Mouse (Mus musculus): ENCODE data around the gene Steap2.
"Not testable (repeated sequence)": the region's sequence is repeated elsewhere in the genome, so short reads cannot be mapped to it uniquely, and the experiment has no call there.

Steap2 gene

DNA sequence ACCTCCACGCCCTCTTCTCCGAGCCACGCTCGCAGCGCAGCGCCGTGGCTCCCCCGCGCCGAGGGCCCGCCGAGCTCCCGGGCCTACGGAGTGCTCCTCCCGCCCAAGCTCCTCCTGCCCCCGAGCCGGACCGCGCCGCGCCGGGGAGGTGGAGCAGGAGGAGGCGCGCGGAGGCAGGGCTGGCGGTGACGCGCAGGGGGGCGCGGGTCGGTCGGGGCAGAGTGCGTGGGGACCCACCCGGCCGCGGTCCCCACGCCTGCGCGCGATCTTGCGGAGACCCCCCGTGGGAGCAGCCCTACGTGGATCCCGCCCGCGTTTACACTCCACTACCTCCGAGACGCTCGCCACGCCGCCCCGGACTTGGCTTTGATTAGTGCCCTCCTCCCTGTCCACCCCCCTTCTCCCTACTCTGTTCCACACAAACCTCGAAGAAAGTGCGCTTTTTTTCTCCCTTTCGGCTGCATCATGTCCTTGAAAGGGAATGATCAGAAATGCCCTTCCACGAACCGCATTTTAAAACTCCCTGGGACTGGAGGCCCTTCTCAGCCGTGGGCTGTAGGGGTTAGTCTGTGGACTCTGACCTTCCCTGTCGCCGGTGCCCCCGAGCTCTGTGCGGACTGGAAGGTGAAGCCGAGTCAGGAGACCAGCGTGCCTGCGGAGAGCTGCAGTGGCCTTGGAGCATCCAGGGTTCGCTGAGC is at the start of gene Steap2:
TSS of gene Steap2 (minus strand) at position 623 of the 698 bp plus-strand sequence.
- peak; percentile 67 for DNase-seq (ENCODE audit: low spot score)

DNA sequence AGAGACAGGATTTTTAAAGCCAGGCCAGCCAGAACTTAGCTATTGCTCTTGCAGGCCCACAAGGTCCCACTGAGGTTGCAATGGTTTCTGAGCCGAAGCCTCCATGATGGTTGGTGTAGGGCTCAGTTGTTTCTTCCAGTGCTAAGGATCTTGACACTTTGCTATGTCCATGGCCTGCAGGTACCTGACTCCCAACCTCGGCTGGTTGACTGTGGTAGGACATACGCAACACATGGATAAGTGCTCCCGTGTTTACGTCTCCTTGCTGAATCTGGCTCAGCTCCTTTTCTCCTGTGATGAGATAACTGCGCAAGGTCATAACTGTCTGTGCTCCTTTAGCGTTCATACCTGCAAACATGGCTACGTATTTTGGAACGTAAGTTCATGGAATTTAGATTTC is 40.1 kb upstream of the Steap2 start:
- no peak for DNase-seq (ENCODE audit: low spot score)

DNA sequence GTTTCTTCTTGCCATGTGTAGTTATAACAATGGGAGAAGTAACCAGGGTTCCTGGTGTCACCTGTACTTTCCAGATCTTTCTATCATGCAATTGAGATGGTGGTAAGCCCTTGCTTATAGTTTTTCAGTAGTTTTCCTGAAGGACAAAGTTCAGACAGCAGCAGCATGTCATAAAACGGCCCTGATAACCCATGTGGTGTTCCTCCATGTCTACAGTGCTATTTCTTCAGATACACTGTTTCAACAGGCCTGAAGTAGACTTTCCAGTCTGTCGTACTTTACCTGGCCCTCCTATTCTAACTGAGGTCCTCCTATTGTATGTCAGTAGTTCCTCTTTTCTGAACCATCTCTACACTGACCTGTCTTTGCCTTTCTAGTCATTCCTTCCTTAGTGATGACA is 38.5 kb upstream of the Steap2 start:
- no peak for DNase-seq (ENCODE audit: low spot score)

DNA sequence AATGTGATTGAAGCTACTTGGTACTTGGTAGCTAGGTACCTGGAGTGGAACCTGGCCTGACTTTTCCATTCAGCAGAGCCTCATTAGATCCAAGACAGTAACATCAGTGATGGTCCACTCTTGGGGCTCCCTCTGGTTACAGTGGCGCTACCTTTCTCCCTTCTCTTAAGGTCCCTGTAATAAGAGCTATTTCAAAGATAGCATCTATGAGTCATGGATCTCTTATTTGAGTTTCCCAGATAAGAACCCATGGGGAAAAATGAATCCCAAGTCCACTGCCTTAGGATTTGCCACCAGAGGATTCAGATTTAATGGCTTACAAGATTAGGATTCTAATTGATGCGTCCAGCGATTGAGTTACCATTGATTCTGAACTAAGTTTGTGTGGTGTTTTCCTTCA is 37.8 kb upstream of the Steap2 start:
- no peak for DNase-seq (ENCODE audit: low spot score)

DNA sequence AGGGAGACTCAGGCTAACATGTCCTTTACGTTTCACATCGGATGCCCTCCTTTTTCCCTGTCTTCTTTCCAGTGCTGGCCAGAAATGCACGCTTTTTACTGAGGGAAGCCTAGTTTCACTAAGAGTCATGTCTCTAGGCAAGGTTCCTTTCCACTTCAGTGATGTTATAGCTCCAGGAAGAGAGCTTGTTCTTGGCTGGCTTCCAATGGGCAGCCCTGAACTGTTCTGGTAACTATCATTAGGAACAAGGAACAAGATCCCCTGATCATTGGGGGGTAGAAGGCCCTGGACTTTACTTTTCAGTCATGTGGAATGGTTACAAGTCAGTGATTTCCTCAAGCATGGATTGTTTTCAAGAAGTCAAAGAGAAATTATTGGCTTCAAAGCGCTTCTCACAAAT is 35.5 kb upstream of the Steap2 start:
- DNase-seq (ENCODE audit: low spot score), result no peak

DNA sequence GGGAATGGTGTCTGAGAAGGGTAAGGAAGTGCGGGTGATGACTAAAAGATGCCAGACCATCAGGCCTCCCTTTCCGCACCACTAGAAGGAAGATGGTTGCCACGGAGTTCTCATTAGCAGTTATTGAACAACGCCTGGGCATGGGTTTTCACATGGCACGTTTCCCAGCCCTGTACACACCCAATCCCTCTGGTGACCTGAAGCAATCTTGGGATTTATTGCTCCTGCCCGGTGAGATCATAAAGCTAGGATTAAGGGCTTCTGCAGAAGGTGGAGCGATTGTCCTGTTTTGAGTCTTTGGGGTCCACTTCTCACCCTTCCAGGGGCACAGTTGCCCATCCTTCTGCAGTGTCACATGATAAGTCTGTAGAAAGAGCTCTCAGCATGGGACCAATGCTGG is 27.8 kb upstream of the Steap2 start:
- DNase-seq (ENCODE audit: low spot score), result no peak

DNA sequence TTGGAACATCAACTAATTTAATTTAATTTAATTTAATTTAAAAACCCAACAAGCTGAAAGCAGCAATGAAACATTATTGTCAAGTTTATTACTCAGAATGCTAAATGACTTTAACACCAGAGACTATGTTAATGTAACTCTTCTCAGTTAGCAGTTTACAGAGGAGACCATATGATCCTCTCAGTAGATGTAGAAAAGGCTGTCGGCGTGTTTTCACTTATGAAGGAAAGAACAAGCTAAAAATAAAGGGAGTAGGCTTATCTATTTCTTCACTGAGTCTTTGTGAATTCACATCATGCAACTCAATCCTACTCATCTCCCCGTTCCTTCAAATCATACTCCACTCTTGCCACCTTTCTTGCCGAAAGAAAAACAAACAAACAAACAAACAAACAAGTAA is 16.7 kb upstream of the Steap2 start:
- DNase-seq (ENCODE audit: low spot score), result no peak

DNA sequence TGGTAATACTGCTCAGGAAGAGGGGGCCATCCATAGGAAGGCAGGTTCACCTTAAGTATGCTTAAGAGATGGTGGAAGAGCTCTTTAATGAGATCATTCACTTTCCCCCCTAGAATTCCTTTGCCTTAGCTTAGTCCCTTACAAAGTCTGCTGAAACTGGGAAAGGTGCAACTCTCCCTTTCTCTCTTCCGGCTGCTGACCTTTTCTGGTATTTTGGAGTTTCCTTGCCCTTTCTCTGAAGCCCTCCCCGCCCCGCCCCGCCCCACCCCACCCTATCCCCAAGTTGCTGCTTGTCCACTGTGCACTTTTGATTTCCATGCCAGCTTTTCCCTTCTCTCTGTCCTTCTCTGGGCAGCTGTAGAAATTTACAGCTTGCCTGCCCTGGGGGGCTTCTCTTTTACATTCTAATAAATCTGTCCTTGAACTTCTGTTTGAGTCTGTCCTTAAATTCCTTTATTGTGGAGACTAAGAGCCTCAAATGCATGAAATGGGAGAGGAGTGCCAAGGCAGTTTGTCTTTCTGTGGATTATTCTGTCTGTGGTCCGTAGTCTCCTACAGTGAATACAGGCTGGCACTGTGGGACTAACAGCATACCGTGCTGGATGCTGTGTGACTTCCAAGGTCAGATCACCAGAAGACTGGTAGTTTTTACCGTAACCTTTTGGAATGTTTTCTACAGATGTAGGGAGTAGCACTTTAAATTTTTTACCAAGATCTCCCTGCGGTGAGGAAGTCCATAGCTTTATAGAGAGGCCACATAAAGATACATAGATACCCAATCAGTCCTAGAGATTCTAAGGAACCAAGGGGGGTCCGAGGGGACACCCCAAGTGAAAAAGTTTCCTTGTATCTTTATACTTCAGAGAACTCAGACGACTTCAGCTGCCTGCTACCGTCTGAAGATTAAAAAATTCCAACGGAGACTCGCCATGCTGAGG is 13.2 kb upstream of the Steap2 start:
- no peak for DNase-seq (ENCODE audit: low spot score)

DNA sequence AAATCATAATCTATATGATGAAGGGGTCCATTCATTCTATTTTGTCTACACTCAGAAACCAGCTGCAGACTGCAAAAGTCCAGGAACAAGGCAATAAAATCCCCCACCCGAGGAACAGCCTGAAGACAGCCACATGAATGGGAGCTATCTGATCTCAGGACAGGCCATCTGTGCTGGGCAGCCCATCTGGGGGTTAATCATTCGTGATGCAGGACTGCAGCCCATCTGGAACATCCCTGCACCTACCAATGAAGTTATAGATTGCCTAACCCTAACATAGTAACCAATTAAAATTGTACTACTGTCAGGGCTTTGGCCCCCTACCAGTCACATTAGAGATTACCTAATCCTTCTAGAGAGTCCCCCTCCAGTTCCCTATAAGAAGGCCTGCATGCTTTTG is 10.6 kb upstream of the Steap2 start:
- DNase-seq (ENCODE audit: low spot score), result no peak

DNA sequence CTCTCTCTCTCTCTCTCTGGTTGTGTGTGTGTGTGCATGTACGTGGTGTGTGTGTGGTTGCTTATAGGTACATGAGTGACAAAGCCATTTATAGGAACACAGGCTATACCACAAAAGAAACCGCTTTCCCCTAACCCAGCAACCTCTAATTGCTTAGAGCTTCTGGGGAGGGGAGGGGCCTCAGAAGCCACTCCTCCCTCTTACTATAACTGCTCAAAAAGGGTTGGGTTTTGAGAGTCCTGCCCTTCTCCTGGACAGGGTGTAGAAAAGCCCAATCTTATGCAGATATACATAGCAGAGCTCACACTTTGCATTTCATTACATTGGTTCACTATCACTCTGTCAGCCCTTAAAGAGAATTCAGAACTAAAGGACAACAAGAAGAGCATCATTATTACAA is 6.0 kb upstream of the Steap2 start:
- DNase-seq (ENCODE audit: low spot score), result no peak

DNA sequence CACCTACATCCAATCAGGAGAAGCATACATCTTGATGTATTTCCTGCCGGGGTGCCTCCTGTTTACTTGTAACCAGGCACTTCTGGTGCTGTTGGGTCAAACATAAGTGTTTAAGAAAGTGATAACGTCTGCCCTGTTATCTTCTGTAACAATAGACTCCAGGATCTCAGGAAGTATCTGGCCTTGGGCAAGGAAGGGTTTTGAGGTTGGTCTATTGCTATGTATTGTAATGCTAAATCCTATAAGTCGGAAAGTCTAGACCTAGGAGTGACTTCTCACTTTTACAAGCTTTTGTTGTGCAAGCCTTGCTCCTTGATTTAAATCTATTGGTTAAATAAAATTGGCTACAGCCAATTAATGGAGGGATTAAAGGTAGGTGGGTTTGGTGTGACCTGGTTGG is 4.5 kb upstream of the Steap2 start:
- DNase-seq (ENCODE audit: low spot score), result no peak

DNA sequence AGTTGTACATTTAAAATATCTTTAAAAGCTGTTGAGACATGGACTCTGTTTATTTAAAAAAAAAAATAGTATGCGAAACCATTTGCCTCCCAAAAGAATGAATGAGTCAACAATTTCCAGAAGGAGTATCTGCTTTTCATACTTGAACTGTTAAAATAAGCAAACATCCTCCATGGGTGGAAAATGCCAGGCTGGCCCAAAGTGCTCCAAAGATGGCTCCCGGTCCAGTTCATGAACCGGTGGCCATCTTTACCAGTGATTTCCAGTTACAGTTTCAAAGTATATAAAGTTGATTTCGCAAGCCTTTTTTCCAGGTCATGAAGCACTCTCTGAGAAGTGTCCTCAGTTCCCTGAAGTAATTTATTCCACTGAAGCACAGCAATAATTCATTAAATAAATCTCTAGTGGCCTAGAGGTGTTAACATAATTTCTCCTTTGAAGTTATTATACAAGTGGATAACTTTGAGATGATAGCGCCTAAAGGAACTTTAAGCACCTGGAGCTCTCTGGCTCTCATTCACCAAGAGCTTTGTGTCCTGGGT is 1.1 kb upstream of the Steap2 start:
- no peak for DNase-seq (ENCODE audit: low spot score)

DNA sequence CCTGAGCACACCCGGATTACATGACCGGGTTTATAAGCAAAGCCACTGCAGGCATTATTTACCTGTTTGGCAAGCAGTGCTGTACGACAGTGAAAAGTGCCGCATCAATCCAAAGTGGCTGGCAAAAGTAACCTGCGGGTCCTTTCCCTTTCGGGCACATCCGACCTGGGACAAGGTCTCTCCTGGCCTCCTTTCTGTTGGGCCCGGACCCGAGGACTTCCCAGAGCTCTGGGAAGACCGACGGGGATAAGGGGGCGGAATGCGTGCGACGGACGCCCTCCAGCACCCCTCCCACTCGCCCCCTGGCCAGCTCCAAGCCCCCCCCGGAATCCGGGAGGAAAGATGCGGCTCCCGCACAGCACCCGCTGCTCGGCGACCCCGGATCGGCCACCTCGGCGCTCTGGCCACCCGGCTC is 830 bp downstream of the Steap2 start:
- DNase-seq (ENCODE audit: low spot score), result no peak

DNA sequence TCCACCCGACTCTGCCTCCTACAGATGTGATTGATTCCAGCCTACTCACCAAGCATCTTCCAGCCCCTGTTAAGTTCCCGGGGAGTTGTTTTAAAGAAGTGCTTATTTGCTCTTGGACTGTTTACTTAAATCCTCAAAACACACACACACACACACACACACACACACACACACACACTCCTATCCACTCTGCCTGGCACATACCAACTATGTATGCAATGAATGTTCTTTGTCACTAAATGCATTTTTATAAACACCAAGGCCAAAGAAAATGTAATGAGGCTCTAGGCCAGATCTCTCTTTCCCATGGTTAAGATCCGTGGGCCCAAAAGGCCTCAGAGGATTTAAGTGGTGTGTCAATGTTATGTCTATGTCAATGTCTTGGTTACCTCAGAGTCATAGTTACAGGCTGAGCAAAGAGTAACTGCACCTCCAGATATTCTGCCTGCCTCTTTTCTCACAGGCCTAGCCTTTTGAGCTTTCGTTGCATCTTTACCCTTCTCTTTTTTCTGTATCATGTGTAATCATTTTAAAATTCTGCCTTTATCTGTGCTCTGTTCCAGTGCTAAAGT is 2.1 kb downstream of the Steap2 start:
- no peak for DNase-seq (ENCODE audit: low spot score)

DNA sequence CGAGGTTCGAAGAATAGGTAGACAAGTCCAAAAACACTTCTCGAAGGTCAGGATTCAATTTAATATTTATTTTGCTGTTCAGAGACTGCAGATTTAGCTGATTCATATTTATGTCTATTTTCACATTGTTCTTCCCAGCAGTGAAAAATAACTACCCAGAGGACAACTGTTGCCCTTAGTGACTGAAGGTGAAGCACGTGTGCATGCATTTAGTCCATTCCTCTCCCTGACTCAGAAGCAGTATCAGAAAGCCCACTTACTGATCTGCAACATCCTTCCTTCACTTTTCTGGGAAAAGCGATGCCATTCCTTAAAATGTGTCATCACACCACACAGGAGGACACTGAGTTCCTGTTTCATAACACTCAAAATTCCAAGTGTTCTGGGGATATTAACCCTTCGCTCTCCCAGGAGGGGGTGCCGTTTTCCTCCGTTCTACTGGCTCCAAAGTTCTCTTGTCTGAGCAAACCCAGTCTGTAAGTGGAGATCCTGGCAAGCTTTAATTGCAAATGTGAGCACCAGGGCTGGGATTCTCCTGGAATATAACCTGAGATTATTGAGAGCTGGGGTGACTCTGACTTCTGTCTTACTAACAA is 5.3 kb downstream of the Steap2 start:
- DNase-seq (ENCODE audit: low spot score), result no peak

DNA sequence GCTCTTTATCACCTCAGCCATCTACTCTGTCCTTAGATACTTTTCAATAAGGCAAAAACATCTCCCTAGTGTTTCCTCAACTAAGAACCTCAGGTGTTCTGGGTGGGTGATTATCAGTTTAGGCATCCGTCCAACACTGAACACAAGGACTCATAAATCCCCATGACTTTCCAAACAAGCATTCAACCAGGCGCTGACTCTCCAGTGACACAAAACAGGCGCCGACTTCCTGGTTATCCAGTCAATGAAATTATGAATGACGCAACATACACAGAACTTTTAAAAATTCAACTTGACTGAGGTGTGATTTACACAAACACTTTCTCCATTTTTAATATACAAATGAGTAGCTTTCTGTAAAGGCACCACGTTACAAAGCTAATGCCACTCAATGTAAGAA is 6.2 kb downstream of the Steap2 start:
- DNase-seq (ENCODE audit: low spot score), result no peak

DNA sequence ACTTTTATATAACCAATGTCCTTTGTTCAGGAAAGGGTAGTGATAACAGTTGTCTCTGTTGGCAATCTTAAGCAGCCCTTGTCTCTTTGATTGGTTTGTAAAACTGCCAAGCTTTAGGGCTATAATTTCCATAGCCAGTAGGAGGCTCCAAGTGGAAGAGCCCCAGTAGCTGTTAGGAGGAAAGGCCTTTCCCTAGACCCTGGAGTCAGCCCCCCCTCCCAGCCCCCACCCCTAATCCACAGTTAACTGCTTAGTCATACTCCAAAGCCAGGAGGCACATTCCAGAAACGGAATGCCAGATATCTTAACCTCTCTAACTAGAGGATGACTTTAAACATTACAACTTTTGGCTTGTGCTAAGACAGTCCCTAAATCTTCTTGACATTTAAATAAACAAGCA is 7.4 kb downstream of the Steap2 start:
- DNase-seq (ENCODE audit: low spot score), result no peak

DNA sequence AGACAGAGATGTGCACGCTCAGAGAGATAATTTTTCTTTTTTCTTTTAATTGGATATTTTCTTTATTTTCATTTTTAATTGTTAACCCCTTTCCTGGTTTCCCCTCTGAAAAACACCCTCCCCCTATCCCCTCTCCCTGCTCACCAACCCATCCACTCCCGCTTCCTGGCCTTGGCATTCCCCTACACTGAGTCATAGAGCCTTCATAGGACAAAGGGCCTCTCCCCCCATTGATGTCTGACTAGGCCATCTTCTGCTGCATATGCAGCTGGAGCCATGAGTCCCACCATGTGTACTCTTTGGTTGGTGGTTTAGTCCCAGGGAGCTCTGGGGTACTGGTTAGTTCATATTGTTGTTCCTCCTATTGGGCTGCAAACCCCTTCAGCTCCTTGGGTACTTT is 9.4 kb downstream of the Steap2 start:
- DNase-seq (ENCODE audit: low spot score), result not testable (repeated sequence)

DNA sequence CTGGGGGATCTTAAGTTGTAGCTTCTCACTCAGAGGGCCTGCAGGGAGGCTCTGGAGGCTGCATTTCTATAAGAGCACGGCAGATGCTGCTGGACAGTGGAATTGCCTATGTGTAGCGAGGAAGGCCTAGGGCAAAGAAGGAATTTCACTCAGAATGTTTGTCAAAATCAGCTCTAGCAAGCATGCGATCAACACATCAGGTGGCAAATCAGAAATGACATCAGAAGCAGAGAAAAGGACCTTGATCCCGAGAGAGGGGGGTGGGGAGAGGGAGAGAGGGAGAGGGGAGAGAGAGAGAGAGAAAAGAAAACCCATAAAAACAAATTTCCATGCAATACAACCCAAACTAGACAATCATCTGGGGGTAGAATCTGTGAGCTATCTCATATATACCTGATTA is 11.1 kb downstream of the Steap2 start:
- DNase-seq (ENCODE audit: low spot score), result no peak

DNA sequence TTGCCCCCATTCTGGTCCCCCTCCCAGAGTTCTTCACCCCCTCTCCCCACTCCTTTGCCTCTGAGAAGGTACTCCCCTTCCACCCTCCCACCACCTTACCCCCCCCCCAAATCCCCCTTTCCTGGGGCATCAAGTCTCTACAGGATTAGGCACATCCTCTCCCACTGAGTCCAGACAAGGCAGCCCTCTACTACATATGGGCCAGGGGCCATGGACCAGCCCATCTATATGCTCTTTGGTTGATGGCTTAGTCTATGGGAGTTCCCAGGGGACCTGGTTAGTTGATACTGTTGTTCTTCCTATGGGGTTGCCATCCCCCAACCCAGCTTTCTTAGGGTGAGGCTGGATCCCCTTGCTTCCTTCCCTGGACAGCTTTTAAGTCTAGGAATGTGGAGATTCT is 14.9 kb downstream of the Steap2 start:
- DNase-seq (ENCODE audit: low spot score), result no peak

DNA sequence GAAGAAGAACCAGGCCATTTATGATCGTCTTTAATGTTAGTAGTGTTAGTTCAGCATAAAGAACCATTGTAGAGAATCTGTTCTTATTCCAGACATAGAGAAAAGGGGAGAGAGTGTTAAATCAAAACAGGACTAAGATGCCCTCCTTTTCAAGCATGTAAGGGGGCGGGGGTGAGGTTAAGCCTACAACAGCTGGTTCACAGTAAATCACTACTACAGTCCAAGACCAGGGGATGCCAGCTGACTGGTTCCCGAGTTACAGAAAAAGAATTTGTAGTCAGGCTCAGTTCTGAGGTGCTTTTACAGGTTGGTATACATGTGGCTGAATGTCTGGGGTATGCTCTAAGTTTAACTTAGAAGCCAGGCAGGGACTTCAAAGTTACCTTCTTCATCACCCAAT is 18.3 kb downstream of the Steap2 start:
- DNase-seq (ENCODE audit: low spot score), result no peak

DNA sequence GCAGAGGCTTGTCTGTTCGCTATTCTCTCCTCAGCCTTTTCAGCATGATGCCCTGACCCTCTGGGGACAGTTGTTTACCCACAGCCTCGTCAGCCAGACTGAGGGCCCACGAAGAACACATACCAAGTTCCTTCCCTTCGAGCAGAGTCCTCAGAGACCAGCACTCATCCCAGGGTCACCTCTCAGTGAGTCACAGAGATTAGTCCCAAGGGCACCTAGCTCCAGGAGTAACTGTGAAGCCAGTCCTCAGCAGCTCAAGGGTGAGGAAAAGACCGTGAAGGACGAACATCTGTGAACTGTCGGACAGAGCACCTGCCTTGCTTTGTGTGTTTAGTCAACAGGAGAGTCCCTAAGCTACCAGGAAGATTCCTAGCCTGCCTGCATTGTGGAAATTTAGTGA is 25.5 kb downstream of the Steap2 start:
- no peak for DNase-seq (ENCODE audit: low spot score)
